Mouse (Mus musculus) ES-E14 (cell line): ENCODE results near the gene Zmiz1.

Source experiments
- CHD2 ChIP-seq: IDR thresholded peaks from 2 replicates; pipeline ENCODE4 v1.6.1; 2014; ENCODE audit warnings: mild to moderate bottlenecking, low read depth, low read length, inconsistent platforms
- HCFC1 ChIP-seq: IDR thresholded peaks from 2 replicates; pipeline ENCODE4 v1.6.1; 2012; ENCODE audit warnings: low read length, inconsistent platforms, borderline replicate concordance; ENCODE audit not compliant: insufficient read depth
- MAFK ChIP-seq: IDR thresholded peaks from 2 replicates; pipeline ENCODE4 v1.6.1; 2014; ENCODE audit warnings: mild to moderate bottlenecking, low read depth, low read length, inconsistent platforms; ENCODE audit not compliant: insufficient read depth
- ZC3H11A ChIP-seq: IDR thresholded peaks from 2 replicates; pipeline ENCODE4 v1.6.1; 2012; ENCODE audit warnings: low read depth, mild to moderate bottlenecking, inconsistent platforms, low read length, borderline replicate concordance
- ZNF384 ChIP-seq: IDR thresholded peaks from 2 replicates; pipeline ENCODE4 v1.6.1; 2012; ENCODE audit warnings: low read depth, low read length, inconsistent platforms

GRCm38 (mm10) chr14:25520589-25520988, 61.6 kb downstream of the Zmiz1 start:
- TF ChIP-seq CHD2: no peak
- no peak for TF ChIP-seq HCFC1
- no peak for TF ChIP-seq ZC3H11A
- TF ChIP-seq MAFK: no peak
- TF ChIP-seq ZNF384: no peak
